Mouse (Mus musculus): Measurements from ENCODE around the gene Taar8a. TPM values are rescaled to one million over a fixed set of nuclear protein-coding genes. Genes with fewer than 3 reads are reported as not detected.
"Not testable (repeated sequence)": the region's sequence is repeated elsewhere in the genome, so short reads cannot be mapped to it uniquely, and the experiment has no call there.

Gene Taar8a
- not detected in 2 replicates for polyA plus RNA-seq (2016; fragmentation: Nextera tagmentation; extraction: Ambion mirVana)

DNA sequence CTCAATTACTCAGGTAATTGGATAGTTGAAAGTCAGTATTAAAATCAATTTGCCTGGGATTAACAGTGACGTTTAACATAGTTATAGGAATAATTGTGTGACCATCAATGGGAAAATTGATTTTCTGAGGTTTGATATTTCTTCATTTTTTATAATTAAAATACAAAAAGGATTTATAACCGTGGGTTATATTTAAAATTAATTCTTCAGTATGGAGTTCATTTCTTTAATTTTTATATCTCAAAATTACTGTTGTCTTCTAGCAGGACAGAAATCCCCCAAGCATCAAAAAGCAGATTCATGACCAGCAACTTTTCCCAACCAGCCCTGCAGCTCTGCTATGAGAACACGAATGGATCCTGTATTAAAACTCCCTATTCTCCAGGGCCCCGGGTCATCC, at the start of gene Taar8a:
Gene Taar8a (plus strand): TSS at position 301 of the 400 bp plus-strand sequence.
- H3K9me3 ChIP-seq; H3K4me2 ChIP-seq (replicated peaks); H3K4me3 ChIP-seq; H3K9ac ChIP-seq (replicated peaks); H3K27me3 ChIP-seq; H3K4me1 ChIP-seq; H3K36me3 ChIP-seq; ATAC-seq (ENCODE audit: low FRiP score, low read depth); H3K27ac ChIP-seq (replicated peaks): not testable (repeated sequence)
- 82% methylated on average over 2 of the region's 4 CpGs for WGBS

DNA sequence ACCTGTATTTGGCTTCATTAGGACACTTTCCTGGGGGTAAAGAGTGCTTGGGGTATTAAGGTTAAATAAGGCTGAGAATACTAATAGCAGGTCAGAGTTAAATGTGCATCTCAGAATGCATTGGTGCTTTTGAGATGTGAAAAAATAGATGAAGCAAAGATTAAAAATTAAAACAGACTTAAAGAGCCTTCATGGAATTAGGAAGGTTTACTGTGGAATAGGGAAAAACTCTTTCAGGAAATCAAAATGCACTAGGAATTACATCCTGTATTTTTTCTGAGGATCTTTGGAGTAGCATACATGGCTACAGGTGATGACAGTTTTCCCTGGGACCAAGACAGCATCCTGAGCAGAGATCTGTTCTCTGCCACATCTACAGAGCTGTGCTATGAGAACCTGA, 49.4 kb upstream of the Taar8a start, which contains the start of gene Taar7d:
Gene Taar7d (plus strand): TSS at position 301 of the 400 bp plus-strand sequence.
- H3K27me3 ChIP-seq: no peaks in the 10 kb centered on the region
- ATAC-seq (ENCODE audit: low FRiP score, low read depth): no peak
- H3K27ac ChIP-seq (replicated peaks): no peak within 1 kb of the TSS
- no peaks in the 10 kb centered on the region for H3K36me3 ChIP-seq
- H3K4me1 ChIP-seq: no peaks in the 10 kb centered on the region
- H3K9ac ChIP-seq (replicated peaks): no peak within 1 kb of the TSS
- no peak within 1 kb of the TSS for H3K4me3 ChIP-seq
- H3K9me3 ChIP-seq: no peaks in the 10 kb centered on the region
- H3K4me2 ChIP-seq (replicated peaks): no peak within 1 kb of the TSS

DNA sequence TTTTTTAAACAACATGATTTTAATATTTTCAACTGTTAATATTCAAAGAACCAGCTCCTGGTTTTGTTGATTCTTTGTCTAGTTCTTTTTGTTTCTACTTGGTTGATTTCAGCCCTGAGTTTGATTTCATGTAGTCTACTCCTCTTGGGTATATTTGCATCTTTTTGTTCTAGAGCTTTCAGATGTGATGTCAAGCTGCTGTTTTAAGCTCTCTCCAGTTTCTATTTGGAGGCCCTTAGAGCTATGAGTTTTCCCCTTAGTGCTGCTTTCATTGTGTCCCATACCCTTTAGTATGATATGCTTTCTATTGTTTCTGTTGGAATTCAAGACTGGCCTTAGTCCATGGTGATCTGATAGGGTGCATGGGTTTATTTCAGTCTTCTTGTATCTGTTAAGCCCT, 45.0 kb upstream of the Taar8a start:
- Histone ChIP-seq H3K36me3 (no peaks in the 10 kb centered on the region), H3K4me2 (replicated peaks) (no peak overlapping the region), H3K9ac (replicated peaks) (no peak overlapping the region), H3K27ac (replicated peaks) (no peak overlapping the region), H3K4me1 (no peaks in the 10 kb centered on the region), H3K27me3 (no peaks in the 10 kb centered on the region), H3K4me3 (no peak overlapping the region), H3K9me3 (no peaks in the 10 kb centered on the region)
- no peak for ATAC-seq (ENCODE audit: low FRiP score, low read depth)

DNA sequence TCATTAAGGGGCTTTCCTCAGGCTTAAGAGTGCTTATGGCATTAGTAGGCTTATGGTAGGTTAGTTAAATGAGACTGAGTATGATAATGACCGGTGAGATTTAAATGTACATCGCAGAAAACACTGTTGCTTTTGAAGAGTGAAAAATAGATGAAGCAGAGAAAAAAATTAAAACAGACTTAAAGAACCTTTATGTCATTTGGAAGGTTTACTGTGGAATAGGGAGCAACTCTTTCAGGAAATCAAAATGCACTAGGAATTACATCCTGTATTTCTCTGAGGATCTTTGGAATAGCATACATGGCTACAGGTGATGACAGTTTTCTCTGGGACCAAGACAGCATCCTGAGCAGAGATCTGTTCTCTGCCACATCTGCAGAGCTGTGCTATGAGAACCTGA, 39.0 kb upstream of the Taar8a start, which contains the start of gene Taar7e:
Gene Taar7e (plus strand): TSS at position 301 of the 400 bp plus-strand sequence.
- Histone ChIP-seq H3K27ac (replicated peaks) (no peak within 1 kb of the TSS), H3K9me3 (no peaks in the 10 kb centered on the region), H3K4me3 (no peak within 1 kb of the TSS), H3K4me1 (no peaks in the 10 kb centered on the region), H3K4me2 (replicated peaks) (no peak within 1 kb of the TSS), H3K36me3 (no peaks in the 10 kb centered on the region), H3K27me3 (no peaks in the 10 kb centered on the region), H3K9ac (replicated peaks) (no peak within 1 kb of the TSS)
- 87% methylated on average over 2 of the region's 2 CpGs for WGBS
- no peak for ATAC-seq (ENCODE audit: low FRiP score, low read depth)

DNA sequence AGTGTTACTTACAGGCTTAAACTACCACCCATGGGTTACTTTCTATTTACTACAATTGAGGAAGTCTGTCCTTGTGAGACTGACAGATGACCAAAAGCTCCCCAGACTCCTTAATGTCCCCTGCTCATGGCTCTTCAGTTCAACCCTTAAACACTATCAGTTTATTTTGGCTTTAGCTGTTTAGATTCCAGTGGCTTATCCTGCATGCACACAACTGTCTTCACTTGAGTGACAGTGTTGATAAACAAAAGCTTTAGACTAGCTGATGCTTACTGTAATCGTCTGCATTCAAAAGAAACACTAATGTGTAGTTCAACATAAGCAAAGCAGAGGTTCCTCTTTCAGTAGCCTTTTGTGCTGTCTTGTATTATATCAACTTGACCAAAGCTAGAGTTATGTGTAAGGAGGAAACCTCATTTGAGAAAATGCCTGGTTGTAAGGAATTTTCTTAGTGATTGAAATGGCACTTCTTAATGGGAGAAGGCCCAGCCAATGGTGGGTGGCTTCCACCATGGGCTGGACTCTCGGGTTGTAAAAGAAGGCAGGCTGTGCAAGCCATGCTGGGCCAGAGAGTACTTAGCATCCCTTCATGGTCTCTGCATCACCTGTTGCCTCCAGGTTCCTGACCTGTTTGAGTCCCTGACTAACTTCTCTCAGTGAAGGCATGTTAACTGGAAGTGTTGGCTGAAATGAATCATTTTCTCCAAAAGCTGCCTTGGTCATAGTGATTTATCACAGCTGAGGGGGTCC, 36.0 kb upstream of the Taar8a start:
- H3K36me3 ChIP-seq: no peaks in the 10 kb centered on the region
- no peak for ATAC-seq (ENCODE audit: low FRiP score, low read depth)
- no peak overlapping the region for H3K4me3 ChIP-seq
- H3K4me1 ChIP-seq: no peaks in the 10 kb centered on the region
- H3K27me3 ChIP-seq: no peaks in the 10 kb centered on the region
- H3K4me2 ChIP-seq (replicated peaks): no peak overlapping the region
- H3K27ac ChIP-seq (replicated peaks): no peak overlapping the region
- WGBS: 70% methylated on average over 2 of the region's 2 CpGs
- H3K9me3 ChIP-seq: no peaks in the 10 kb centered on the region
- no peak overlapping the region for H3K9ac ChIP-seq (replicated peaks)

DNA sequence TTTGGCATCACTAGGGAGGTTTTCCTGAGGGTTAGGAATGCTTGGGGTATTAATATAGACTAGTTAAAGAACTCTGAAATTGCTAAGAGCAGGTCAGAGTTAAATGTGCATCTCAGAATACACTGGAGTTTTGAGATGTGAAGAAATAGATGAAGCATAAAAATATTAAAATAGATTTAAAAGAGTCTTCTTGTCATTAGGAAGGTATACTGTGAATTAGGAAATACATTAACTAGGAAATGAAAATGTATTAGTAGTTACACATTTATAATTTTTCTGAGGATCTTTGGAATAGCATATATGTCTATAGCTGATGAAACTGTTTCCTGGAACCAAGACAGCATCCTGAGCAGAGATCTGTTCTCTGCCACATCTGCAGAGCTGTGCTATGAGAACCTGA, 27.1 kb upstream of the Taar8a start, which contains the start of gene Taar7f:
Gene Taar7f (plus strand): TSS at position 301 of the 400 bp plus-strand sequence.
- ATAC-seq (ENCODE audit: low FRiP score, low read depth): no peak
- H3K9me3 ChIP-seq: no peaks in the 10 kb centered on the region
- H3K36me3 ChIP-seq: no peaks in the 10 kb centered on the region
- H3K4me3 ChIP-seq: no peak within 1 kb of the TSS
- H3K4me2 ChIP-seq (replicated peaks): no peak within 1 kb of the TSS
- H3K9ac ChIP-seq (replicated peaks): no peak within 1 kb of the TSS
- no peaks in the 10 kb centered on the region for H3K4me1 ChIP-seq
- H3K27me3 ChIP-seq: no peaks in the 10 kb centered on the region
- no peak within 1 kb of the TSS for H3K27ac ChIP-seq (replicated peaks)

DNA sequence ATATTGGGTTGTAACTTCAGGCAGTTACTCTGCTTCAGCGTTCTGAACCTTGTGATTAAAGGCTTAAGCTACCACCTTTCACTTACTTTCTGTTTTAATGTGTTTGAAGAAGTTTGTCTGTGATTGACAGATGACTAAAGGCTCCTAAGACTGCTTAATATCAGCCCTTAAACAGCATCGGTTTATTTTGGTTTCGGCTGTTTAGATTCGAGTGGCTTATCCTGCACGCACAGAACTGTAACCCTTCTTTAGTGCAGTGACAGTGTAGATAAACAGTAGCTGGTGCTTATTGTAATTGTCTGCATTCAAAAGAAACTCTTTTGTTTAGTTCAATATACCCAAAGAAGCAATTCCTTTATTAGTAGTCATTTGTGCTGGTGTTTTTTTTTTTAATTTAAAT, 24.3 kb upstream of the Taar8a start:
- Histone ChIP-seq H3K27ac (replicated peaks) (no peak overlapping the region), H3K9ac (replicated peaks) (no peak overlapping the region), H3K4me1 (no peaks in the 10 kb centered on the region), H3K9me3 (no peaks in the 10 kb centered on the region), H3K27me3 (no peaks in the 10 kb centered on the region), H3K36me3 (no peaks in the 10 kb centered on the region), H3K4me3 (no peak overlapping the region), H3K4me2 (replicated peaks) (no peak overlapping the region)
- no peak for ATAC-seq (ENCODE audit: low FRiP score, low read depth)
- WGBS: 68% methylated on average over 5 of the region's 5 CpGs

DNA sequence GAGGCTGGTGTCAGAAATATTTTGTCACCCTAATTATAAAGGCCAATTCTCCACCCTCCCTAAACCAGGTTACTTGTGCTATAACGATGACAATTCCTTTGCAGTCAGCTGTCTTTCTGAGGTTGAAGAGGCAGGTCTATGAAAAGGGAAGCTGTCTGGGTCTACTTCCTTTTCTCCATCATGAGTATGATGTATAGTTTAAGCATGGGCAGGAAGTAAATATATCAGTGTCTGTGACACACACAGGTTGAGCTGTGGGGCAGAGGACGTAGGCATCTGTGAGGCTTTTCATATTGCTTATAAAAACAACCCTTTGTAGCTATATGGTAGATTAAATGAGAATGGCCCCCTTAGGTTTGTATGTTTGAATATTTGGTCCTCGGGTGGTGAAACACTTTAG, 17.3 kb upstream of the Taar8a start:
- WGBS: 87% methylated on average over 3 of the region's 3 CpGs
- H3K9ac ChIP-seq (replicated peaks): no peak overlapping the region

DNA sequence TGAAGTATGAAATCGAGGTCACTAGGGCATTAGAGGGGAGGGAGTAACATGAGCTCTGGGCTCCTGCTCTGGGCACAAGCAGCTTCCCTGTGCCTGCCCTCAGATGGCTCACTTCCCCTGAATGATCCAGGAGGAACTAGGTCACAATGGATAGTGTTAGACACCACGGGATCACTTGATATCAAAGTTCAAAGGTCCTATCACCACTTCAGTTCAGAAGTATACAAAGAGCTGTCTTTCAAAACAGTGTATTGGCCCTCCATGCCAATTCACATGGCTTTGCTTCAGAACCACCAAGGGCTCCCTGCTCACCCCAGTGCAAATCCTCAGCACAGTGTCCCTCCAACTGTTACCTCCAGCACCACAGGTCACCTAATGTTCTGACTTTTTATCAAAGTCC, 1.5 kb upstream of the Taar8a start:
- not testable (repeated sequence) for ATAC-seq (ENCODE audit: low FRiP score, low read depth); H3K9ac ChIP-seq (replicated peaks); H3K4me2 ChIP-seq (replicated peaks); H3K27ac ChIP-seq (replicated peaks); H3K36me3 ChIP-seq; H3K9me3 ChIP-seq; H3K4me3 ChIP-seq; H3K27me3 ChIP-seq; H3K4me1 ChIP-seq
- WGBS: 53% methylated on average over 2 of the region's 2 CpGs

More for the DNA sequence above, 17.3 kb upstream of the Taar8a start:
- H3K27ac ChIP-seq (replicated peaks): no peak overlapping the region
- H3K36me3 ChIP-seq: no peaks in the 10 kb centered on the region
- H3K9me3 ChIP-seq: no peaks in the 10 kb centered on the region
- H3K4me3 ChIP-seq: no peak overlapping the region
- H3K4me2 ChIP-seq (replicated peaks): no peak overlapping the region
- ATAC-seq (ENCODE audit: low FRiP score, low read depth): no peak
- H3K27me3 ChIP-seq: no peaks in the 10 kb centered on the region
- H3K4me1 ChIP-seq: no peaks in the 10 kb centered on the region

DNA sequence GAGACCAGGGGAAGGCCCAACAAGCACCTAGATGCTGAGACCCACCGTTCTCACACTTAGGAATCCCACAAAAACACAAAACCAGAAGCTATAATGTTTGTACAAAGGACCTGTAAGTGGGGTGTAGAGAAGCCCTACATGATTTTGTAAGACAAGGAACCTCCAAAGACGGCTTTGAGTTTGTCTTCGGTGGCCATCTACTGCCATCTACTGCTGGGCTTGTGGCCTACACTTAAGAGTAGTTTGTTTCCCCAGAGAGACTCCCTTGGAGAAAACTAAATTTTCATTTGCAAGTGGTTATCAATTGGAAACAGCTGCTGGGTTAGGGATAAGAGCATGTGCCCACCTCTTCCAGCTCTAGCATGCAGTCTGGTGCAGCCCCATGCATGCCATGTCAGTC, 3.9 kb downstream of the Taar8a start:
- Histone ChIP-seq H3K36me3 (no peaks in the 10 kb centered on the region), H3K27me3 (no peaks in the 10 kb centered on the region), H3K9ac (replicated peaks) (no peak overlapping the region), H3K4me2 (replicated peaks) (no peak overlapping the region), H3K9me3 (no peaks in the 10 kb centered on the region), H3K4me3 (no peak overlapping the region), H3K27ac (replicated peaks) (no peak overlapping the region), H3K4me1 (no peaks in the 10 kb centered on the region)
- 46% methylated on average over 3 of the region's 3 CpGs for WGBS
- ATAC-seq (ENCODE audit: low FRiP score, low read depth): no peak

DNA sequence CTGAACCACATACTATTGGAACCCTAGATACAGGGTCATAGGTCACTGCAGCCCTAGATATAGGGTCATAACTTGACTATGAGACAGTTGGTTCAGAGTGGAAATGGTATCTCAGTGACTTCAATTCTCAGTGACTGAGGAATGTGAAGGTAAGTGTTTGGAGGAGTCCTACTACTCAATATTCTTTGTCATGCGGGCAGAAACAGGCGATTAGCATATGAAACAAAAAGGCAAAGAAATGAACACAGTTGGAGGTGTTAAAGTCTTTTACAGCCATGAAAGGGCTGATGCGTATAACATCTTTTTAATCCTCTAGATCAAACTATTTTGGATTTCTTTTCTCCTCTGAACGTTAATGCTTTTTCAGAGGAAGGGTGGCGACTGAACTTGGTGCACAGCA, 9.6 kb downstream of the Taar8a start:
- H3K27ac ChIP-seq (replicated peaks): no peak overlapping the region
- ATAC-seq (ENCODE audit: low FRiP score, low read depth): no peak
- no peaks in the 10 kb centered on the region for H3K4me1 ChIP-seq
- no peak overlapping the region for H3K4me3 ChIP-seq
- no peaks in the 10 kb centered on the region for H3K27me3 ChIP-seq
- H3K4me2 ChIP-seq (replicated peaks): no peak overlapping the region
- no peaks in the 10 kb centered on the region for H3K36me3 ChIP-seq
- no peaks in the 10 kb centered on the region for H3K9me3 ChIP-seq
- WGBS: 49% methylated on average over 5 of the region's 5 CpGs
- H3K9ac ChIP-seq (replicated peaks): no peak overlapping the region

DNA sequence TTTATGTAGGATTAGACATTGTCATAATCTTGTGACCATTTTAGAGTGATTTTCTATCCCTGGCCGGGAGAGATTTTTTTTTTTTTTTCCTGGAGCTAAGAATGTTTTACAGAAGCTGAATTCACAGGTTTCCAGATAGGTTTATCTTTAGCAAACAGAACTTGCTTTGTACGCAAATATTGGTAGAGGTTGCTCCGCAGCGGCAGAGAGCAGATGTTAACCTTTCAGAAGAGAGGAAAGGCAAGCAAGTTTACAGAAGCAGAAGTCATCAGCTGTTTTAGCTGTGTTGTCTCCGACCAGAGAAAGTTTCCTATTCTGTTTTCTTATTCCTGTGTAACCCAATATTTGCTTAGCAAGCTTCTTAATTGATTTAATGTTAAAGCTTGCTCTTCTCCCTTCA, 10.3 kb downstream of the Taar8a start:
- WGBS: 80% methylated on average over 5 of the region's 5 CpGs

DNA sequence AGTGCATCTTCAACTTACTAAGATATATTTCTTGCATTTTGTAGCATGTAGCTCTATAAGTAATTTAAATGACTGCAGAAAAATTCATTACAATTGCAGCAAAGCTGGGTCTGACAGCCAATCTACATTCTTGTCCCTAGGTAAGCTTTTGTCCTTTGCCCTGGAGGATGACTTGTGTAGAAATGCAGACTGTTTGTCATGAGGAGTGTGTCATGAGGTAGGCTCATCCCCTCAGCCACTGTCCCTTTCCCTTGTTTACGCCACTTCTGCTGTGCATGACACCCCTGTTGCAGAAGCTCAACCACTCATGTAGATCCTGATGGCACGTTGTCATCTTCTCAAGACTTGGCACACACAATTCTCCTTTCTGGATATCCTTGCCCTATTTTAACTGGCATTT, 10.9 kb downstream of the Taar8a start:
- H3K9me3 ChIP-seq: no peaks in the 10 kb centered on the region
- H3K27me3 ChIP-seq: no peaks in the 10 kb centered on the region
- no peaks in the 10 kb centered on the region for H3K4me1 ChIP-seq
- WGBS: 90% methylated on average over 2 of the region's 2 CpGs
- H3K36me3 ChIP-seq: no peaks in the 10 kb centered on the region
- H3K9ac ChIP-seq (replicated peaks): no peak overlapping the region
- no peak for ATAC-seq (ENCODE audit: low FRiP score, low read depth)
- no peak overlapping the region for H3K4me3 ChIP-seq
- no peak overlapping the region for H3K4me2 ChIP-seq (replicated peaks)
- no peak overlapping the region for H3K27ac ChIP-seq (replicated peaks)

More for the DNA sequence above, 10.3 kb downstream of the Taar8a start:
- Histone ChIP-seq H3K4me3 (no peak overlapping the region), H3K27me3 (no peaks in the 10 kb centered on the region), H3K9ac (replicated peaks) (no peak overlapping the region), H3K4me2 (replicated peaks) (no peak overlapping the region), H3K4me1 (no peaks in the 10 kb centered on the region), H3K9me3 (no peaks in the 10 kb centered on the region), H3K36me3 (no peaks in the 10 kb centered on the region), H3K27ac (replicated peaks) (no peak overlapping the region)
- ATAC-seq (ENCODE audit: low FRiP score, low read depth): no peak
